Mouse (Mus musculus) heart, postnatal 0 days (tissue): ENCODE data around the gene C1qtnf5.

ENCODE experiments used
- CTCF ChIP-seq: IDR thresholded peaks from 2 replicates; pipeline ENCODE4 v1.5.1; 2016; ENCODE audit warnings: antibody characterized with exemption, control low read depth, low read depth
- EP300 ChIP-seq: IDR thresholded peaks from 2 replicates; pipeline ENCODE4 v1.6.1; 2016; ENCODE audit warnings: antibody characterized with exemption, low read depth

DNA sequence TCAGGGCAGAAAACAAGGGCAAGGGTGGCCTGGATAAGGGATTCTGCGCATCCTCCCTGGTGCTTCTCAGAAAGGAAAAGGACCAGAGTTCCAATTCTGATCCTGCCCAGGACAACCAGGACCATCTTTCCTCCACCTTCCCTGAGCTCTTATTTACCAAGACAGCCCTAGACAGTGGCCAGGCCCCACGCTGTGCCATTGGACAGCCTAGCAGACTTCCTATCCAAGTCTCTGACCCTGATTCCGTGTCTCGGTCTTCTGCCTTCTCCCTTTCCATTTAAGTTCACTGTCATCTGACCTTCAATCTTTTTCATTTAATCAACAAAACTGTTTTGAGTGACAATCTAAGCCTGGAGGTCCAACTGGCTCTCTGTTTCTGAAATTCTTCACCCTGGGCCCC, 449 bp upstream of the C1qtnf5 start:
- no peak for TF ChIP-seq CTCF
- TF ChIP-seq EP300 = no peak
